In the genomic region with DNA sequence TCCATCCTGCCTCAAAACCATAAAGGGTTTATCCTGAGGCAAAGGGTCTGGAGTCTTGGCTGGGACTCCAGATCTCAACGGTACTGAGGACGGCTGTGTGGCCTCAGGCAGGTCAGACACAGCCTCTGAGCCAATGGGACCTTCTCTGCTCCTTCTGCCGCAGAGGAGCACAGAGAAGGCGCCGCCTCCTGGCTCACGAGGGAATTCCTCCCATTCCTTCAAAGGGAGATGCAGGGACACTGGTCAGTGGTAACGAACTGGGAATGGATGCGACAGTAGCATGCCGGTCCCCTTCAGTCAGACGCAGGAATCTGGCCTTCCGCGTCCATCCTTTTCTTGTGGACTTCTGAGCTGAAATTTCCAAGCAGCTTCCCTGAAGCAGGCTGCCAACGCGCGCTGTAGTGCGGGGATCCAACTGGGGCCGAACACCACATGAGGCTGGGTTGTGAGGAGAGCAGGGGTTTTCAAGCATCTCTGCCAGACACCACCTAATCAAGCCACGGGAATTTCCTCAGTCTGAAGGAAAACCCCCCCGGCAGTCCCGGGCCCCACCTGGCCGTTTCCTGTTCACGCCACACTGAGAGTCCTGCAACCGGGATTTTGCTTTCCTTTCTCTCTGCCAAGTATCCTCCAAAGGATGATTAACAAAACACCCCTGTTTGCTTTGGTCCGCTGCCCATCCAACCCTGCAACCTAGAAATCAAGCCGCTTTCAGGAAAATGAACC, we compare ENCODE assay signal across 8 mouse cellular contexts. TPM values are rescaled to one million over a fixed set of nuclear protein-coding genes. Genes with fewer than 3 reads are reported as not detected.
A peak's percentile ranks its signal among the peaks of the same experiment; 100 is the strongest.
DNase-seq lines count a peak whose midpoint lies in the region; ATAC-seq and TF ChIP-seq lines count a peak whose summit lies in the region.

No protein-coding gene starts in this region.

- H3K4me3 ChIP-seq in E14TG2a.4 (replicated peaks; ENCODE audit: low read length), result peak overlapping the region; percentile 21
- peak overlapping the region; percentile 6; the same call in 1 of the 2 replicates for H3K4me3 ChIP-seq in embryonic facial prominence, embryonic 12.5 days
- peak overlapping the region; percentile 42 for H3K4me3 ChIP-seq in limb, embryonic 10.5 days
- peak overlapping the region; percentile 2; the same call in 1 of the 2 replicates for H3K4me3 ChIP-seq in midbrain, postnatal 0 days (ENCODE audit: low read depth, low read length)

- WGBS in embryonic facial prominence, embryonic 12.5 days, result 5% methylated on average over 25 of the region's 25 CpGs
- WGBS in limb, embryonic 10.5 days, result 9% methylated on average over 25 of the region's 25 CpGs
- 8% methylated on average over 25 of the region's 25 CpGs for WGBS in midbrain, postnatal 0 days

- peak; percentile 88 for TF ChIP-seq CTCF in E14TG2a.4 (conservative IDR thresholded peaks at IDR 0.05; ENCODE audit: low read length)
- peak; percentile 70 for TF ChIP-seq CTCF in midbrain, postnatal 0 days (IDR thresholded peaks at IDR 0.05)

- no peaks in the 10 kb centered on the region for H3K36me3 ChIP-seq in E14TG2a.4 (ENCODE audit: insufficient read depth, low read length)
- H3K36me3 ChIP-seq in embryonic facial prominence, embryonic 12.5 days, result no peaks in the 10 kb centered on the region
- H3K36me3 ChIP-seq in limb, embryonic 10.5 days, result no peaks in the 10 kb centered on the region
- no peaks in the 10 kb centered on the region for H3K36me3 ChIP-seq in midbrain, postnatal 0 days (ENCODE audit: insufficient read depth, low read length)

- peak overlapping the region; percentile 43 for H3K4me2 ChIP-seq in embryonic facial prominence, embryonic 12.5 days (replicated peaks)
- peak overlapping the region; percentile 39 for H3K4me2 ChIP-seq in midbrain, postnatal 0 days (ENCODE audit: low read depth, low read length, poor library complexity, severe bottlenecking)

- intact Hi-C loops in heart, postnatal 25 days (cut with DNase I), result loop anchor here (1.0 to 5.0 kb wide), 3 partner anchors 23 to 187 kb away; a partner anchor contains a TSS

- peaks cover 45% of the 10 kb centered on the region for H3K4me1 ChIP-seq in E14TG2a.4 (replicated peaks; ENCODE audit: low read depth, low read length)
- no peaks in the 10 kb centered on the region for H3K4me1 ChIP-seq in embryonic facial prominence, embryonic 12.5 days
- H3K4me1 ChIP-seq in limb, embryonic 10.5 days, result peaks cover 26% of the 10 kb centered on the region
- 0 out of 2 replicates have a peak, but pooled peaks cover 2% of the 10 kb centered on the region for H3K4me1 ChIP-seq in midbrain, postnatal 0 days (ENCODE audit: insufficient read depth, low read length)

- ATAC-seq in embryonic facial prominence, embryonic 12.5 days (ENCODE audit: insufficient number of reproducible peaks, insufficient read depth, low FRiP score, low TSS enrichment), result no peak
- ATAC-seq in midbrain, postnatal 0 days (ENCODE audit: low FRiP score), result 0 out of 2 replicates have a peak, but pooled peaks have one; percentile 17

- H3K9me3 ChIP-seq in E14TG2a.4 (ENCODE audit: low read length), result peaks cover 5% of the 10 kb centered on the region; the same call in 1 of the 2 replicates
- 0 out of 2 replicates have a peak, but pooled peaks cover 9% of the 10 kb centered on the region for H3K9me3 ChIP-seq in embryonic facial prominence, embryonic 12.5 days
- H3K9me3 ChIP-seq in limb, embryonic 10.5 days (replicated peaks), result no peaks in the 10 kb centered on the region
- no peaks in the 10 kb centered on the region for H3K9me3 ChIP-seq in midbrain, postnatal 0 days (ENCODE audit: low read length)

- peaks cover 48% of the 10 kb centered on the region for H3K27me3 ChIP-seq in E14TG2a.4 (ENCODE audit: insufficient read depth, low read length)
- H3K27me3 ChIP-seq in embryonic facial prominence, embryonic 12.5 days, result peaks cover 26% of the 10 kb centered on the region
- peaks cover 32% of the 10 kb centered on the region for H3K27me3 ChIP-seq in limb, embryonic 10.5 days (ENCODE audit: low read depth, poor library complexity, severe bottlenecking)
- H3K27me3 ChIP-seq in midbrain, postnatal 0 days (ENCODE audit: insufficient read depth, low read length), result 0 out of 2 replicates have a peak, but pooled peaks cover 3% of the 10 kb centered on the region

- H3K9ac ChIP-seq in embryonic facial prominence, embryonic 12.5 days, result no peak overlapping the region
- peak overlapping the region; percentile 36; the same call in 1 of the 2 replicates for H3K9ac ChIP-seq in midbrain, postnatal 0 days (replicated peaks; ENCODE audit: low read length, poor library complexity, severe bottlenecking)

- DNase-seq in R1 (ENCODE audit: low read depth, low spot score), result peak; percentile 73
- peak; percentile 28 for DNase-seq in heart, postnatal 25 days (ENCODE audit: low spot score)
- peak; percentile 59 for DNase-seq in limb, embryonic 10.5 days (ENCODE audit: low spot score)
- DNase-seq in midbrain, postnatal 0 days (ENCODE audit: low spot score), result peak; percentile 52
- DNase-seq in c-Kit-positive CD71-positive TER-119-positive erythroid progenitor cells, embryonic 14.5 days (ENCODE audit: low spot score), result no peak
- no peak for DNase-seq in right cerebral cortex, postnatal 36 days (ENCODE audit: low spot score in 2 of 2)

- H3K27ac ChIP-seq in embryonic facial prominence, embryonic 12.5 days, result 0 out of 2 replicates have a peak overlapping the region, but pooled peaks have one; percentile 41
- peak overlapping the region; percentile 61; the same call in 1 of the 2 replicates for H3K27ac ChIP-seq in limb, embryonic 10.5 days
- H3K27ac ChIP-seq in midbrain, postnatal 0 days (ENCODE audit: low read depth, low read length), result no peak overlapping the region

RNA-seq across cellular contexts. Expression of a gene that starts 10.3 kb away (rescaled TPM):
- 52.7 and 54.7 TPM in 2 replicates for polyA plus RNA-seq in embryonic facial prominence, embryonic 12.5 days (2016; fragmentation: Nextera tagmentation; extraction: Ambion mirVana)
- 10 to 100 TPM; 26.8 to 29.5 TPM for total RNA-seq in heart, postnatal 25 days (2021)
- polyA plus RNA-seq in limb, embryonic 10.5 days (2016; fragmentation: Nextera tagmentation; extraction: Ambion mirVana), result 54.1 and 55.2 TPM in 2 replicates
- 48.3 and 50.6 TPM in 2 replicates for total RNA-seq in midbrain, postnatal 0 days (2014; rRNA removed)
- 22.1 and 23.8 TPM in 2 replicates for polyA plus RNA-seq in midbrain, postnatal 0 days (2015; fragmentation: Nextera tagmentation; extraction: Ambion mirVana)

RNA-seq across cellular contexts. Expression of a gene that starts 19.7 kb away (rescaled TPM):
- polyA plus RNA-seq in embryonic facial prominence, embryonic 12.5 days (2016; fragmentation: Nextera tagmentation; extraction: Ambion mirVana), result 0.80 and 0.90 TPM in 2 replicates
- 1 to 10 TPM; 3.1 to 3.4 TPM for total RNA-seq in heart, postnatal 25 days (2021)
- 0.45 and 1.0 TPM in 2 replicates for polyA plus RNA-seq in limb, embryonic 10.5 days (2016; fragmentation: Nextera tagmentation; extraction: Ambion mirVana)
- total RNA-seq in midbrain, postnatal 0 days (2014; rRNA removed), result 0.66 and 1.0 TPM in 2 replicates
- 2.3 and 2.4 TPM in 2 replicates for polyA plus RNA-seq in midbrain, postnatal 0 days (2015; fragmentation: Nextera tagmentation; extraction: Ambion mirVana)

RNA-seq across cellular contexts. Expression of a gene that starts 52.7 kb away (rescaled TPM):
- polyA plus RNA-seq in embryonic facial prominence, embryonic 12.5 days (2016; fragmentation: Nextera tagmentation; extraction: Ambion mirVana), result 5.1 and 5.8 TPM in 2 replicates
- total RNA-seq in heart, postnatal 25 days (2021), result 10 to 100 TPM in 1 of 2 experiments, 1 to 10 TPM in 1; 7.0 to 11.1 TPM
- 2.8 and 4.2 TPM in 2 replicates for polyA plus RNA-seq in limb, embryonic 10.5 days (2016; fragmentation: Nextera tagmentation; extraction: Ambion mirVana)
- 3.9 and 5.4 TPM in 2 replicates for total RNA-seq in midbrain, postnatal 0 days (2014; rRNA removed)
- polyA plus RNA-seq in midbrain, postnatal 0 days (2015; fragmentation: Nextera tagmentation; extraction: Ambion mirVana), result 3.1 and 3.4 TPM in 2 replicates

Comparison
In these comparisons a context has a peak if more than half of its experiments do, and no peak if none do; other contexts are left out.
1. DNase-seq: peak in R1 (single experiment), heart, postnatal 25 days (single experiment), limb, embryonic 10.5 days (single experiment) and midbrain, postnatal 0 days (single experiment); none in c-Kit-positive CD71-positive TER-119-positive erythroid progenitor cells, embryonic 14.5 days (single experiment) and right cerebral cortex, postnatal 36 days (0 of 2).
2. Peak in every context shown above with its lines, with median percentiles within 50 percentile points of each other: H3K4me3 ChIP-seq.